Mouse (Mus musculus): ENCODE data around the gene Cenpc1.

The Cenpc1 gene

DNA sequence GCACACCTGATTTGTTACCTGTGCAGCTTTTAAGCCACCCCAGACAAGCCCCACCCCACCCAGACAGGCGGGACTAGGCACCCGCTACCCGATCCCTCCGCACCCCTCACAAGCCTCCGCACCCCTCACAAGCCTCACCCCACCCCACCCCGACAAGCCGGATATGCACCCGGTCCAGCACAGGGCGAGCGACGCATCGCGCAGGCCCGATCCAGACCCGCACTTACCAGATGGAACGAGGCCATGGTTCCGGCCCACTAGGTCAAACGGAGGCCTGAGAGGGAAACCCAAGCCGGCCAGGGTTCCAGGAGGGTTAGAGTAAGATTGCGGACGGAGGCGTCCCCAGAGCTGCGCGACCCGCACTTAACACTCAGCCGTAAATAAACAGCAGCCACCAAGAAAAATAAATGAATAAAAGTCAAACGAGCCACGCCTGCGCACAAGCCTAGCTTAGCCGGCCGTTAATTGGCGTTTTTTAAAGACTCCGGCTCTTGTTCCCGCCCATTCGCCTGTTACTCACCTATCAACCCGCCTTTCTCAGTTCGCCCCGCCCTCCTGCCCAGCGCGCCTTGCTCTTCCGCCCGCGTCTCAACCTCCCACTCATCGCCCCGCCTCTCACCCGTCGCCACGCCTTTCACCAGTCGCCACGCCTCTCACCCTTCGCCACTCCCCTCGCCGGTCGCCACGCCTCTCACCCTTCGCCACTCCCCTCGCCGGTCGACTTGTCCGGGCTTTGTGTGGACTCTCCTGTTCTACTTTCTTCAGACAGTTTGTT lies at the start of gene Cenpc1:
TSS of gene Cenpc1 (minus strand) at position 483 of the 775 bp plus-strand sequence.
- peak; percentile 96 for DNase-seq

DNA sequence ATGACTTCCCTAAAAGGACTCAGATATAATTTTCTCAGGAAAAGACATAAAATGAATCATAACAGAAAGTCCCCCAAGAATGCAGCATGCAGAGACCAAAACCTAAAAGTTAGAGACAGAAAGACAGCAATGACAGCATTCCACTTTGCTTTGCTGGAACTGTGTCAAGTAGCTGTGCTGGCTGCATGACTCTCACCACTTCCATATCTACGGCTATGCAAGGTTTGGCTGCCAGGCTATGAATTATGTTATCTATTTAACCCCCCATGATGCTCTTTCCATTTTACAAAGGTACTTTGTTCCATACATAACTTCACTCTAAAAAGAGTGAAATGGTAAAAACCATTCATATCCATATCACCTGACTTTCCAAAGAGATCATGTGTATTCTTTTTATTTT lies 48.6 kb upstream of the Cenpc1 start:
- no peak for DNase-seq

DNA sequence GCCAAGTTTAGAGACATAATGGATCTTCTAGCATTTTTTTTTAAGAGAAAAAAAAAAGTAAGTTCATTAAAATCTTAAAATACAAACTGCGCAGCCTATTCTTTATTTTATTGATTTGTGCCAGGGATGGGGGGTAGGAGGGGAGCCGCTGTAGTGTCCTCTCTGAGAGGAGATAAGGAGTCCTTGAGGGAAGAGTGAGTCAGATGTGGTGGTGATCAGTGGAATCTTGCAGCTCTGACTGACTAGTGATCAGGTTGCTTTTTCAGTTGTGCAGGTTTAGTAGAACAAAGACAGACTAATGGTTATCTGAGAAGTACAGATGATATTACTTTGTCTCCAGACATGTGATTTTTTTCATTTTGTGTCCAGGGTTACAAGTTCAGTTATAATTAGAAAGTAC lies 47.7 kb upstream of the Cenpc1 start:
- no peak for DNase-seq

DNA sequence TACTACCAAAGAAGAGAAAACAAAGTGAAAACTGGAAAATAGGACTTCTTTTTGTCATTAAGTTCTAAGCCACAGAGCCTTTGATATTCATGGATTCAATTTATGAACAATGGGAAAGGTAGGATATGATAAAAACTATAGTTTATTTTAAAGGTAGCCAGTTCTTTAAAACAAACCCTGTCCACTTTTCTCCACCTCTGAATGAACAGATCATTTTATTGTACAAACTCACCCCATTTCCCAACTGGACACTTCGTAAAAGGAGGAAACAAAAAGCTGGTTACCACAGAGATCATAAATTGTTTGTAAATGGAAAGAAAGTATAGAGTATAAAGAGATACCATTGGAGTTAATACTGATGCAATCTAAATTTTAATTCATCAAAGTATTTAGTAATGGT lies 45.7 kb upstream of the Cenpc1 start:
- no peak for DNase-seq

DNA sequence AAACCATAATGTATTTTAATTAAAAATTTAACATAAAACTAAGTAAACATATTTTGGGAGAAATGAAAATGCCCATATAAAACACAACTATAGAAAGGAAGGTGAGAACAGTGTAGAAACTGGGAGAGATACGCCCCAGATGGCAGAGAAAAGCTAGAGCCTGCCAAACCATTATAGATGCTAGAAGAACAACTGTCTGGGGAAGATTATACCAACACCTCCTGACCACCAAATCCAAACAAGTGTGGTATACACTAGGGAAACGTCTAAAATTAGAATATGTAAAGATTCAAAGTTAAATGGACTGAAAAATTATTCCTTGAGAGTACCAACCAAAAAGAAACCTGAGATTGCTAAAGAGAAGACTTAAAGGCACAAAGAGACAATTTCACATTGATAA lies 41.2 kb upstream of the Cenpc1 start:
- no peak for DNase-seq

DNA sequence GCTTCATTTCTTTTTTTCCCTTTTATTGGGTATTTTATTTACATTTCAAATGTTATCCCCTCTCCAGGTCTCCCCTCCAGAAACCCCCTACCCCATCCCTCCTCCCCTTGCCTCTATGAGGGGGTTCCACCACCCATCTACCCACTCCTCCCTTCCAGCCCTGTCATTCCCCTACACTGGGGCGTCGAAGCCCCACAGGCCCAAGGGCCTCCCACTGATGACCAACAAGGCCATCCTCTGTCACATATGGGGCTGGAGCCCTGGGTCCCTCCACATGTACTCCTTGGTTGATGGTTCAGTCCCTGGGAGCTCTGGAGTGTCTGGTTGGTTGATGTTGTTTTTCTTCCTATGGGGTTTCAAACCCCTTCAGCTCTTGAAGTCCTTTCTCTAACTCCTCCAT lies 36.8 kb upstream of the Cenpc1 start:
- no peak for DNase-seq

DNA sequence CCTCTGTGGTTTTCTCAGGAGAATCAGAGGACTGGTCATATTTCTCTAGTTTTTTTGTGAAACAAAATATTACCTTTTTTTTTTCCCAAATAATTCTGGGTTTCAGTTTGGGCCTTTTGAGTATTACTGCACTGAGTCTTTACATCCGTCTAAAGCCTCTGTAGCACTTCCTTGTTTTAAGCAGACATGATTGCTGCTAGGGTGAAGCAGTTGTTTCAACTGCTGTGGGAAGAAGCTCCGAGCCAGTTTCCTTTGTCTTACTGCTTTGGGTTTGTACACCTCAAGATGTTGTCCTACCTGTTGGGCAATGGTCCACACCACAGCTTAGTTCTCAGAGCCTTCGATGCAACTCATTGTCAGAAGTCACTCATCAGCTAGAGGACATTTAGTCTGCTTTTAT lies 35.2 kb upstream of the Cenpc1 start:
- DNase-seq, result no peak

DNA sequence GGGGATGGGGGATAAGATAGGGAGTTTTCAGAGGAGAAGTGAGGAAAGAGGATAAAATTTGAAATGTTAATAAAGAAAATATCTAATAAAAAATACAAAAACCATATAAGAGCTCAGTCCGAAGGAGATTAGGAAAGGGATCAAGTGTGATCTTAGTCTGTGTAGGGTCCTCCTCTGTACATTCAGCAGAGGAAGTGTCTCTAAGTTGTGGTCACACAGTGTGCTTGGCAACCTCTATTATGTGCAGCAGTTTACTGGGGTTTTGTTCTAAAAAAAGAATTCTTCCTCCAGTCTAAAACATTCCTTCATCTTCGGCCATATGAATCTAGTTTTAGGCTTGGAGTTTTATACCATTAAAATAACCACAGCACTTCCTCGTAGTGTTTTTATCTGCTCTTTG lies 33.6 kb upstream of the Cenpc1 start:
- no peak for DNase-seq

DNA sequence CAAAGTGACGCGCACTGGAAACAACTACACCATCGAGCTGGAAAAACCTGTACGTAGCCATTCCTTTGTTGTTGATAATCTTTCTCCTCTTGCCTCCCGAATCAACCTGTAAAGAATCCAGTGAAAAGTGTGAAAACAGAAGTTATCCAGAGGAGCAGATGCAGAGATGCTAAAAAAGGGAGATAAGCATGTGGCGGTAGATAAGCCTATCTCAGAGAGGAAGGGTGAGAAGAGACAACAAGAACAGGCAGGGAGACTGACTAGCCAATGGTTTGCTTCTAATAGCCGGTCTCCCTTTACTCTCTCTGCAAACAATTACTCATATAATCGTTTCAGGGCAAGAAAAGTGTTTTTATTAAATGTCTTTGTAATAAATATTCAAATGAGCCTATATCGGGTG lies 29.4 kb upstream of the Cenpc1 start:
- no peak for DNase-seq

DNA sequence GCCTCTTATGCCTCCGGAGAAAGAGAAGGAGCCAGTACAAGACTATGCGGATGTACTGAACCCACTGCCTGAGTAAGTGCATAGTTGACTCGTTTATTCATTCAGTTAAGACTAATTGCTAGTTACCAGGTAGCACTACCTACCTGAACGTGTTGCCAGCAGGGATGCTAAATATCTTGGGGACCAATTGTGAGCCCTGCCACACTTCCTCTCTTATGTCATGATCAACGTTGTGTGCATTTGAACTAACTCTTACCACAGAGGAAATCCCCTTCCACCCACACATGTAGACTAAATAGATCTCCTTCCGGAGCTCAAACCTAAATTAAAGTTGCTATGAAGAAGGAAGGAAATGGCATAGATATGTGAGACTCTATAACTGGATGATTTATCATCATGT lies 21.4 kb upstream of the Cenpc1 start:
- DNase-seq, result no peak

DNA sequence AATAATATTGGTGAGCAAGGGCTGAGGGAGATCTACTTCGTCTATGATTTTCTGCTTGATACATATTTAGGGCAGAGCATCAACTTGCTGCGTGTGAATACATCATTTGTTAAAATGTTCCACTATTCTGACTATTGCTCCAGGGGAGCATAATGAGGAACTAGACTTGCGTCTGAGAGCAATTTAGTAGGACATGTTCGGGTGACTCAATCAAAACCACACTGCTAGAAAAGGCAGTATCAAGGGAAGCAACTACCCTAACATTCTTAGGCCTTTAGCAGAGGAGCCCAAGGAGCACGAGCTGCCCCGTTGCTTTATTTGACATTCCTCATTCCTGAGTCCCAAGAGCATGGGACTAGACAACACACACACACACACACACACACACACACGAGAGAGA lies 19.6 kb upstream of the Cenpc1 start:
- no peak for DNase-seq

DNA sequence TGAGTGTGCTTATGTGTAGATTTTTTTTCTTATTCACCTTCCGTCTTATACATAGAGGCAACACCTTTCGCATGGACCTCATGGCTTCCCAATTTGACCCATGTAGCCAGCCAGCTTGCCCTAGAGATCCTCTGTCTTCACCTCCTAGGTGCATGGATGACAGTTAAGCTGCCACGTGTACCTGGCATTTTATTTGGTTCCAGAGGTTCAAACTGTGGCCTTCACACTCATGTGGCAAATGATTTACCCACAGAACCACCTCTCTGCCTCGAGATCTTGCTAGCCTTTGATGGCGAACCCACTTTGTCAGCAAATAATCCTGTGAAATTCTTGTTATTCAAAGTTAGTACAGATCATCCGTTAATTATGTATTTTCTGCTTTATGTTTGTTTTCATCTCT lies 18.6 kb upstream of the Cenpc1 start:
- no peak for DNase-seq

DNA sequence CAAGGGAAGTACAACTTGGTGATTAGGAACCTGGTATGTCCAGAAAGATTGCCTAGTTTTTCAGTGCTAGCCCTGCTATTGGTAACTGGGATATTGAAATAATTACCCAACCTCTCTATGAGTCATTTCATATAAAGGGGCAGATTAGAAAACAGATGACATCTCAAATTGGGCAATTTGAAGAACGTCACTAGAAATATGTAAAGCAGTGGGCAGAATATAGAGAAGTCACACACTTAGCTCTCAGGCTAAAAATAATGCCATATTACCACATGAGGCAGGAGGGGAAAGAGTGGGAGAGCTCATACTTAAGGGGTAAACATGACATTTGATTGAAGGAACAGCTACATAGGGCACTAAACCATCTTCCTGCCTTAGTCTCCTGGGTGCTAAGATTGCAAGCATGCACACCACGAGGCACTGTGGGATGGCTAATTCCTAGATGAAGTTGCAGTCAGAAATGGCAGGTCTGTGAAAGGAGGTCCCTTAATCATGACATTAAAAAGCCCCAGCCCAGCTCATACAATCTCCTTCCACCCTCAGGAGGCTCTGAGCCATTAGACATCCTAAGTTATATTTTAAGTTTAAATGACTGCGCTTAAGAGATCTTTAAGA lies 13.4 kb upstream of the Cenpc1 start:
- no peak for DNase-seq

DNA sequence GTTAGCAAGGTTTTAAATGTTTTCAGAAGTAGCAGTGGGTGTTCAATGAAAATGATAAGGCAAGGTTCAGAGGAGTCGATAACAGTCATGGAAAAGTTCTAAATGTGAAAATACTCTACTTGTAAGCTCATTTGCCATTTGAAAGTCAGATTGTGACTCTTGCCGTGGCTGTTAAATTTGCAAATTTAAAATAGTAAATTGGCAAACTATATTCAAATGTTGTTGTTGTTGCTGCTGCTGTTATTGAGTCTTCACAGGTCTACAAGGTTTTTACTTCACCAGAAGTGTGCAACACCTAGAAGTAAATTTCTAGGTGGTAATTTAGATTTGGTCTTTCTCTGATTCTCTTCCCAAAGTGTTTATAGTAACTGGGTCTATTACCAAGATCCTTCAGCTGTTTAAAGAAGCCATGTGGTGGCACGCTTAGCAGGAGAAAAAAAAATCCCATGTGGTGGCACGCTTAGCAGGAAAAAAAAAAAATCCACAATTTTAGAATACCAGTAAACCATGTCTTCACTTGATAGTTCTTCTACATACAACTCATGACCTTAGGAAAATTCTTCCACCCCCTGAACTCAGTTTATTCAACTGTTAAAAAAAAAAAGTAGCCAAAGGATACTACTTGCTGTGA lies 7.5 kb upstream of the Cenpc1 start:
- no peak for DNase-seq

DNA sequence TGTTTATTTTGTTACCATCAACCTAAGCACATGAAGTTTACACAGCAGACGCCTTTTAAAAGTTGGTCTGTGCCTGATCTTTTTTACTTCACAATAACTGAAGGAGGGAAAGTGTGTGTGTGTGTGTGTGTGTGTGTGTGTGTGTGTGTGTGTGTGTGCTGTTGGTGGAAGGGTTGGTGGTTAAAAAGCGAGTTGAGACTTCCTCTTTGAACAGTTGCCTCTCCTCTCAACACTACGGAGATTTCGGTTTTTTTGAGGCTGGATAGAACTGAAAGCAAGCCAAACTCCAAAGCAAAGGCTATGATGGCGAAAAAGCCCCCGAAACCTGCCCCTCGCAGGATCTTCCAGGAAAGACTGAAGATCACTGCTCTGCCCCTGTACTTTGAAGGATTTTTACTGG lies 6.2 kb upstream of the Cenpc1 start, which contains the start of gene Stap1:
TSS of gene Stap1 (plus strand) at position 209 of the 400 bp plus-strand sequence.
- no peak for DNase-seq

DNA sequence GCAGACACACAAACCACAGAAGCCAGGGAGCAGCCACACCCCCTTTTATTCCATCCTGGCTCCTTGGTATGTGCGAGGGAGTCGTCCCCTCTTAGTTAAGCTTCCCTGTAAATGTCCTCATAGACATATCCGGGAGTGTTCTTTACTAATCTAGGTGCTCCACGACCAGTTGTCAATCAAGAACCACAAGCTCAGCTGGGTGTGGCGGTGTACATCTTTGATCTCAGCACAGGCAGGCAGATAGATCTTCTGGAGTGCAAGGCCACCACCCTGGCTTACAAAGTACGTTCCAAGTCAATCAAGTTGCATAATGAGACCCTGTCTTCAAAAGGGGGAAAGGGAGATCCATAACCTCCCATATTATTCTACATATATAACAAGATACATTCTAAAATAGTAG lies 3.7 kb upstream of the Cenpc1 start:
- DNase-seq, result no peak

DNA sequence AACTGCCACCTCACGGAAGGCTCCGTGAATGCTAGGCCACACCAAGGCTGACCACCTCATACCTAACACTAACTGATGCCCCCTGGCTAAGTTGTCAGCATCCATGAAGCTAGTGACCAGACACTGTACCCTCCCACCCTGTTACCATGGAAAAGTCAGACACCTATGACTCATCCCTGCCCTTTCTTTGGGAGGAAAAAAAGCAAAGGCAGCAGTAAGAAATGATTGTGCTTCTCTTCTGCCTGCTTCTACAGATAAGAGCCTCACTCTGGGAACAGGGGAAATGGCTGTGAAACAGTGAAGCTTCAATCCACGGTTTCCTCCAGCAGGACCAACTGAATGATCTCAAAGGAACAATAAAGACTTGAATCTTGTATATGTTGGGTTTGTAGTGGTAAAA lies 3.1 kb upstream of the Cenpc1 start:
- DNase-seq, result no peak

DNA sequence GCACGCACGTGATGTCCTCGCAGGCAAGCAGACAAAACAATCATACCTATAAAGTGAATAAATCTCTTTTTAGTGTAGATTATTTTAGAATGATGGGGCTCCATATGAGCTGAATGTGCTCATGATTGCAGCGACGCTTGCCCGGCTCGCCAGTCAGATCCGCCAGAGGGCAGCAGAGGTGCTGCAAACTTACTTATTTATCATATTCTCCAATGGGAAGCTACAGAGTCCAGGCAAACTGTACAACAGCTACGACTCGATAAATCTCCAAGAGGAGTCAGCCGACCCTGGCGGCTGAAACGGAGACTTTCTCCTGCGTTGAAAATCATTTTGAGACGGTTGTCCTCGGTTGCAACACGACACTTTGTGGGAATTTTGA lies 1.2 kb upstream of the Cenpc1 start:
- peak; percentile 79 for DNase-seq

DNA sequence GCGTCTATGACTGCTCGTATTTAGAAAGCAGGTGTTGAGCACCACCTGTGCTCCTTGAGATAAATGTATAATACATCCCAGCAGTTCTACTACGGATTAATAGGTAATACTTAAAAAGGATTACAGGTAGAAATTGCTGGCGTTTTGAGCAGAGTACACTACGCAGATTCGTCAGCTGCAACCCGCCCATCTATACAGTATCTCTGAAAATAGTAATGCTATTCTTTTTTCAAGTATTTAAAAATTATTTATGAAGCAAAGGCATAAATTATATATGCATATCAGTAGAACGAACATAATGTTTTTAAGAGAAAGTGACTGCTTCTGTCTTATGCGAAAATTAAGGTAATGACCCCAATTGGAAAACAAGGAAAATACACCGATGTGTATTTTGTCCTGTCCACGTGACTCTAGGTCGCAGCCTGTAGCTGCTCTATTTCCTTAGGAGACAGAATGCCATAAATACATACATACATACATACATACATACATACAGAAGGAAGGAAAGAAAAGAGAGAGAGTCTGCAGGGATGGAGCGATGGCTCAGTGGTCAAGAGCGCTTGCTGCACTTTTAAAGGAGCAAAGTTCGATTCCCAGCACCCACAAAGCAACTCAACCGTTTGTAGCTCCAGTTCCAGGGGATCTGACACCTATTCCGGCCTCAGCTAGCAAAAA lies 630 bp upstream of the Cenpc1 start:
- DNase-seq, result no peak

DNA sequence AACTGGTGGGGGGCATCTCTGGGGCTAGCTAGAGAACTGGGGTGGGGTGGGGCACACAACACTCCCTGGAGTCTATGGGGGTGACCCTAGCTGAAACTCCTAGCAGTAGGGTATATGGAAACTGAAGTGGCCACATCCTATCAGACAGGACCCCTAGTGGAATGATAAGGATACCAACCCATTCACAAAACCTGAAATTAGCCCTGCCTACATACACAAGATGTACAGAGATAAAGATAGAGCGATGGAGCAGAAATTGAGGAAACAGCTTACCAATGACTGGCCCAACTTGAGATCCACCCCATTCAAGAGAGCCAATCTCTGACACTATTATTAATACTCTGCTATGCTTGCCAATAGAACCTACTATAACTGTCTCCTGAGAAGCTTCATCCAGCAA lies 1.9 kb downstream of the Cenpc1 start:
- DNase-seq, result no peak

DNA sequence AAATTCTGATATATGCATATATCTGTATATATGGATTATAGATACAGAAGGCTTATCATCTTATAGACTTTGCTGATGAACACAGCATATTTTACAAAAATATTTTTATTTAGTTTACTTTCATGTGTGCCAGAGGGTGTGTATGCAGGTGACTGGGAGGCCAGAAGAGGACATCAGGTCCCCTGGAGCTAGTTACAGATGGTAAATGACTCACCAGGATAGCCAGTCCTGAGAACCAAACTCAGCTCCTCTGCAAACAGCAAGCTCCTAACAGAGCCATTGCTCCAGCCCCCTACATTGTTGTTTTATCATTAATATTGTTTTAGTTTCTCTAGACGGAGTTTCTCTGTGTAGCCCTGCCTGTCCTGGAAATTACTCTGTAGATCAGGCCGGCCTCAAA lies 35.6 kb downstream of the Cenpc1 start:
- peak; percentile 39 for DNase-seq

DNA sequence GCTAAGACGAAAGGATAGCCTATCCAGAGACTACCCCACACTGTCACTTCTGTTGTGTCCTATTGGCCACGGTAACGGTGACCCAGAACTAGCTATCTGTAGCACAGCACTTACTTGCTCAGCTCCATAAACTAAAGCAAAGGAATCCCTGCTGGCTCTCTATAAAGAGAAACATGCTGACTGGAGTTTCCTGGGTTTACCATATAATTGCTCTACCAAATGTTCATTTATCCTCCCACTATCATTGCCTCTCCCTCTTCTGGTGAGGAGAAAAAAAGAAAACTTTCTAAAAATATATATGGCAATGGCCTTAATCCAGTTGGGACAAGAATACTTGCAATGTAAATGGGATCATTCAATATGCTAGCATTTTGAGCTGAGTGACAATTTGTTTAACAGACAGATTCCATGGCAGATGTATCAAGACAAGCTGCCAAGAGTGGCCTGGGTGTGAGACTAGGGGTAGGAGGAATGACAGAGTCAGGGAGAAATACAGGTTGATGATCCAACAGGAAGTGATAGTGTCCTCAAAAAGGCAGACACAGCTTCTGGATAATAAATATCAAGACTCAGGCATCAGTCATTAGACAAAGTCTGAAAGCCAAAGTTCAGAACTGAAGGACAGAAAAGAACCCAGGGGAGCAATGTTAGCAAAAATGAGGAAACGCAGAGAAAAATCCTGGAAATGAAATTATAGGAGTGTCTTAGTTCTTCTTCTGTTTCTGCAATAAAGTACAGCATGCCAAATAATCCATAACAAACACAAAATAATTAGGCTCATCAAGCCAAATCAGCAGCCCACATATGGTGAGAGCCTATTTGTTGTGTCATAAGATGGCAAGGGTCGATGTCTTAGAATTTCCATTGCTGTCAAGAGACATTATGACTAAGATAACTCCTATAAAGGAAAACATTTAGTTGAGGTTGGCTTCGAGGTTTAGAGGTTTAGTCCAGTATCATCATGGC lies 68.6 kb downstream of the Cenpc1 start:
- no peak for DNase-seq

DNA sequence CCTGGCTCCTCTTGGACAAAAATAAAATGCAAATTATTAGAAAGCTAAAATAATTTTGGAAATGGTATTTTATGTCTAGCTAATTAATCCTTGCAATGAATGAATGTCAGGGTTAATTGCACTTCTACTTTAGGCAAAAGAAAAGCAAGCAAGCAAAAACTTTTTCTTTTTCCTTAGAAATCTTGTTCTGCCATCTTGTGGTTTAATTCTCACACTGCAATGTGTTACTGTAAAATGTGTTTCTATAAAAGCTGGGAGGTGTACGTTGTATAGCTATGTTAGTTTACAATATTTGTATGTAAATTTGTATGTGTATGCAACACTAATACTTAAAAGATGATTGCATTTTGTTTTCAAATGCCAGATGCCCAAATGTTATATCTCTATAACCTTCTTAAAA lies 70.8 kb downstream of the Cenpc1 start:
- DNase-seq, result no peak

Data from cerebellum, adult 9-11 months (tissue).